Mouse (Mus musculus) stomach, embryonic 16.5 days (tissue): ENCODE measurements at regions not wholly inside any gene's neighbourhood (a gene's known extent, or its start where the extent isn't known, plus 50 kb on each side); places are given as distances from the start of the nearest gene placed in this dataset.

ENCODE experiments used
- ATAC-seq: fragments of 200-750 bp; cut with Nextera tagmentation; 2 replicates; pipeline ENCODE4 v1.8.0; 2017; ENCODE audit warnings: moderate number of reproducible peaks, moderate TSS enrichment; ENCODE audit not compliant: insufficient read depth, low FRiP score
- H3K27ac ChIP-seq: fragments of 300-500 bp; sonication (generic); 2 replicates; pipeline ENCODE4 v1.5.1; 2014; ENCODE audit warnings: low read length
- H3K27me3 ChIP-seq: fragments of 300-500 bp; sonication (generic); 2 replicates; pipeline ENCODE4 v1.6.1; 2014; ENCODE audit warnings: low read length, control low read depth, mixed read lengths; ENCODE audit not compliant: control insufficient read depth, insufficient read depth
- H3K36me3 ChIP-seq: fragments of 300-500 bp; sonication (generic); 2 replicates; pipeline ENCODE4 v1.6.1; 2014; ENCODE audit warnings: low read length; ENCODE audit not compliant: control insufficient read depth, insufficient read depth
- H3K4me1 ChIP-seq: fragments of 300-500 bp; sonication (generic); 2 replicates; pipeline ENCODE4 v1.6.1; 2014; ENCODE audit warnings: low read length, control low read depth, mixed read lengths; ENCODE audit not compliant: control insufficient read depth, insufficient read depth
- H3K4me2 ChIP-seq: fragments of 300-500 bp; sonication (generic); 2 replicates; pipeline ENCODE4 v1.6.1; 2014; ENCODE audit warnings: low read depth, low read length, mixed read lengths
- H3K4me3 ChIP-seq: fragments of 300-500 bp; sonication (generic); replicated peaks from 2 replicates; pipeline ENCODE4 v1.5.1; 2014; ENCODE audit warnings: mild to moderate bottlenecking, low read length
- H3K9ac ChIP-seq: fragments of 300-500 bp; sonication (generic); 2 replicates; pipeline ENCODE4 v1.6.1; 2014; ENCODE audit warnings: low read length
- H3K9me3 ChIP-seq: fragments of 300-500 bp; sonication (generic); replicated peaks from 2 replicates; pipeline ENCODE4 v1.6.1; 2016; ENCODE audit warnings: low read length, control low read depth; ENCODE audit not compliant: control insufficient read depth
- WGBS: fragments of 180-500 bp; shearing (Covaris S2); extraction: QIAGEN DNeasy Blood & Tissue Kit; methylation state at CpG from one replicate; pipeline ENCODE4 v1.1.7; 2014; 5-methylcytosine and 5-hydroxymethylcytosine counted together

DNA sequence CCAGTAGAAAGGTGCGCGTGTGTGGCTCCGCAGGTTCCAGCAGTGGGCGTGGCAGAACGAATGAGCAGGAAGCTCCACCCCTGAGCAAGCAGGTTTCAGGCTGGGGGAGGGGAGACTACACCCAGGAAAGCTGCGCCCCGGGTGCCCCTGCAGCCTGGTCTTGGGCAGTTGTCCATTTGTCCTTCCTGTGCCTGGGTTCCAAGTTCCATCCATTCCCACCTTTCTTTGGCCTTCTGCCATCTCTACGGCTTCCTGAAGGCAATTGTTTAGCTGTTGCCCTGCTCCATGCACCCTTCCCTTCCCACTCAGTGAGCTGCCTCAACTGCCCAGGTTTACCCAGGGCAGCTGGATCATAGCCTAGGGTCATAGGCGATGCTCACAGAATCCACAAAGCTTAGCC lies 70.9 kb upstream of the Mrps22 start:
- WGBS: 41% methylated on average over 9 of the region's 9 CpGs
- no peaks in the 10 kb centered on the region for H3K4me1 ChIP-seq
- H3K36me3 ChIP-seq: no peaks in the 10 kb centered on the region
- no peak overlapping the region for H3K4me2 ChIP-seq
- ATAC-seq: no peak
- H3K9me3 ChIP-seq: no peaks in the 10 kb centered on the region
- no peak overlapping the region for H3K4me3 ChIP-seq
- H3K27me3 ChIP-seq: no peaks in the 10 kb centered on the region
- no peak overlapping the region for H3K9ac ChIP-seq
- H3K27ac ChIP-seq: no peak overlapping the region

DNA sequence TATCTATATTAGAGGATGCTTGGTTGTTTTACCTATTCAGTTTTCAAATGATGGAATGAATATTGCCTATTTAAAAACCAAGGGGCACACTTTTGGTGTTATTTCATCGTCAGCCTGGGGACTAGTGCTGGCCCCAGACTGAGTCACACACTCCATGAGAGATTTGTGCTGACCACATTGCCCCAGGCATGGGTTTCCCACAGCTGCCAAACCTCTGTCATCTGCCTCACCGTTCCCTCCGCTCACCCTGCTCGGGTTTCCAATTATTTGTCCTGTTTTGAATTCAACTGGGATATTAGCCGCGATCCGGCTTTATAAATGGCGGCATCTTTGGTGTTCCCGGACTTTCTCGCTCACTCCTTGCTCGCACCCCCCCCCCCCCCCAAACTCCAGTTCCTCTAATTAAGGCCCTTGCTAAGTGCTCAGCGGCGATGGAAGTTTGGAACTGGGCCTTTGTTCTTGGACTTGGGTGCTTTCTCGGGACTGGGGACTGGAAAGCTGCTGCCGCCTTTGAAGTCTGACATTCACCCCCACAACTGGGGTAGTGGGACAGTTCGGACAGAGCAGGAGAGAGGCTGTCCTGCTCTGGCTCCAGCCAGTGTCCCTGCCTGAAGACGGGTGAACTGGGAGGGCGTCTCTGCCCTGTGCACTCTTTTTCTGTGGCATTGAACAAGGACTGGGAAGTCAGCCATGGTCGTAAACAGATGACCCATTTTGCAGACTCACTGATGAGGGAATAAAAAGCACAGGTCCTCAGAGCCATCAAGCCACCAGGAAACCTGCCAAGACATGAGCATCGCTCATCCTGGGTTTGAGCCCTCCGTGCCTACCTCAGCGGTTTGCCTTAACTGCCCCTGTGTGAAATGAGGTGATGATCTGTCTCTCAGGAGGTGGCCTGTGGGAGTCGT lies 67.2 kb upstream of the Mrps22 start:
- H3K36me3 ChIP-seq: no peaks in the 10 kb centered on the region
- no peak overlapping the region for H3K27ac ChIP-seq
- no peaks in the 10 kb centered on the region for H3K27me3 ChIP-seq
- no peak overlapping the region for H3K4me3 ChIP-seq
- H3K9ac ChIP-seq: no peak overlapping the region
- WGBS: 86% methylated on average over 23 of the region's 23 CpGs
- H3K4me2 ChIP-seq: no peak overlapping the region
- no peak for ATAC-seq
- no peaks in the 10 kb centered on the region for H3K9me3 ChIP-seq
- no peaks in the 10 kb centered on the region for H3K4me1 ChIP-seq

DNA sequence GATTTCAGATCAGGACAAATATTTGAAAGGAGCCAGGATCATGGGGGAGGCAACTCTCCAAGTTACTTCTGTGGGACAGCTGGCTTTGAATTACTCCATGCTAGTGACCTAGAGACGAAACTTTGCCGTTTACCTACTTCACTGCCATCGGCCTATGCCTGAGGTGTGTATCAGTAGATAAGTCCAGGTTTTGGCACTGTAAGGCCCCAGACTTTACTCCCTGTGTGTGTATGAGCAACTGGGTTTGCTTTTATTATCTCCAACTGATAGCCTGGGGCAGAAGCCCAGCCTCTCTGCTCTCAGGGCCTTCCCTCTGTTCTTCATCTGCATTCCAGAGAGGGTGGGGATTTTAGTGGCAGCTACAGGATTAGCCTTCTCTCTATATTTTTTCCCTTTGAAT lies 65.6 kb upstream of the Mrps22 start:
- Histone ChIP-seq H3K9ac (no peak overlapping the region), H3K4me1 (no peaks in the 10 kb centered on the region), H3K36me3 (no peaks in the 10 kb centered on the region), H3K4me2 (no peak overlapping the region), H3K9me3 (no peaks in the 10 kb centered on the region), H3K27ac (no peak overlapping the region), H3K27me3 (no peaks in the 10 kb centered on the region), H3K4me3 (no peak overlapping the region)
- ATAC-seq: peak; percentile 72
- 59% methylated on average over 3 of the region's 3 CpGs for WGBS

DNA sequence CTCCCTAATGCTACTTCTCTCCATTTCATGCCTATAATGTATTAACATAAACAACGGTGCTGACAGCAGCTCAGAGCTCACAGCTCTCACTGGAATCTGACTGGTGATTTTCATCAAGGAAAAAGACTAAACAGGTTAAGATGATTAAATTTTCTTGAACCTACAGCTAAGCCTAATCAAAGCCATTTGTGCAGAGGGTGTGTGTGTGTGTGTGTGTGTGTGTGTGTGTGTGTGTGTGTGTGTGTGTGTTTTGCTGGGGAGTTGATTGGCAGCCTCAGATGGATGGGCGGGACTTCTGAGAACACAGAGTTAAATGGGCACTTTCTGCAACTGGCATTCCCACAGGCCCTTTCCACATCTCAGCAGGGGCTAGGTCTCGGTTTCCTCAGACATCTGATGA lies 61.6 kb upstream of the Mrps22 start:
- Histone ChIP-seq H3K36me3 (no peaks in the 10 kb centered on the region), H3K4me3 (no peak overlapping the region), H3K27me3 (no peaks in the 10 kb centered on the region), H3K4me1 (no peaks in the 10 kb centered on the region), H3K4me2 (no peak overlapping the region), H3K9me3 (no peaks in the 10 kb centered on the region), H3K27ac (no peak overlapping the region), H3K9ac (no peak overlapping the region)
- WGBS: 50% methylated on average over 3 of the region's 3 CpGs
- no peak for ATAC-seq

GRCm38 (mm10) chr9:98651681-98652080 lies 50.2 kb upstream of the Mrps22 start:
- H3K36me3 ChIP-seq: no peaks in the 10 kb centered on the region
- no peak overlapping the region for H3K27ac ChIP-seq
- no peak for ATAC-seq
- WGBS: 75% methylated on average over 2 of the region's 2 CpGs
- no peaks in the 10 kb centered on the region for H3K9me3 ChIP-seq
- H3K4me1 ChIP-seq: no peaks in the 10 kb centered on the region
- H3K4me2 ChIP-seq: no peak overlapping the region
- no peak overlapping the region for H3K9ac ChIP-seq
- no peak overlapping the region for H3K4me3 ChIP-seq
- H3K27me3 ChIP-seq: no peaks in the 10 kb centered on the region
